Mouse (Mus musculus): ENCODE measurements at regions not wholly inside any gene's neighbourhood (a gene's known extent, or its start where the extent isn't known, plus 50 kb on each side); places are given as distances from the start of the nearest gene placed in this dataset.

GRCm38 (mm10) chr1:114681258-114681657 lies 1003.3 kb upstream of the Cntnap5a start:
- TF ChIP-seq CTCF (IDR thresholded peaks at IDR 0.05; ENCODE audit: borderline replicate concordance, extremely low read depth, insufficient read depth, insufficient read length) (no peak), POLR2A (IDR thresholded peaks at IDR 0.05; ENCODE audit: borderline replicate concordance, extremely low read depth, insufficient read depth, insufficient read length, poor library complexity, severe bottlenecking) (no peak)
